Mouse (Mus musculus): ENCODE measurements around the gene Ndufb7. TPM values are rescaled to one million over a fixed set of nuclear protein-coding genes. Genes with fewer than 3 reads are reported as not detected.
"Not testable (repeated sequence)": the region's sequence is repeated elsewhere in the genome, so short reads cannot be mapped to it uniquely, and the experiment has no call there.

Ndufb7 gene
- polyA plus RNA-seq, 1 experiment = 134 TPM

GRCm38 (mm10) chr8:83584771-83585170, 18.3 kb downstream of the Ndufb7 start:
- TF ChIP-seq POLR2A (IDR thresholded peaks at IDR 0.05; ENCODE audit: borderline replicate concordance, low read depth, low read length) (no peak), CTCF (IDR thresholded peaks at IDR 0.05; ENCODE audit: low read depth, low read length) (no peak)
- peaks cover 9% of the 10 kb centered on the region for H3K4me1 ChIP-seq (ENCODE audit: control insufficient read depth, insufficient read depth, low read length)
- H3K27ac ChIP-seq (ENCODE audit: insufficient read depth, low read depth, low read length) = no peak overlapping the region
- no peak overlapping the region for H3K4me3 ChIP-seq (ENCODE audit: insufficient read depth, low read length)

GRCm38 (mm10) chr8:83585333-83585732, 18.9 kb downstream of the Ndufb7 start:
- H3K4me1 ChIP-seq (ENCODE audit: control insufficient read depth, insufficient read depth, low read length) = peaks cover 9% of the 10 kb centered on the region
- H3K27ac ChIP-seq (ENCODE audit: insufficient read depth, low read depth, low read length) = no peak overlapping the region
- H3K4me3 ChIP-seq (ENCODE audit: insufficient read depth, low read length) = no peak overlapping the region
- TF ChIP-seq CTCF (IDR thresholded peaks at IDR 0.05; ENCODE audit: low read depth, low read length) = no peak
- no peak for TF ChIP-seq POLR2A (IDR thresholded peaks at IDR 0.05; ENCODE audit: borderline replicate concordance, low read depth, low read length)

- TF ChIP-seq CTCF (IDR thresholded peaks at IDR 0.05; ENCODE audit: low read depth, low read length) = no peak
- no peak for TF ChIP-seq POLR2A (IDR thresholded peaks at IDR 0.05; ENCODE audit: borderline replicate concordance, low read depth, low read length)
- H3K4me3 ChIP-seq (ENCODE audit: insufficient read depth, low read length) = no peak overlapping the region
- peaks cover 6% of the 10 kb centered on the region for H3K4me1 ChIP-seq (ENCODE audit: control insufficient read depth, insufficient read depth, low read length)
- no peak overlapping the region for H3K27ac ChIP-seq (ENCODE audit: insufficient read depth, low read depth, low read length)
These were observed 21.2 kb downstream of the Ndufb7 start for GRCm38 (mm10) chr8:83587644-83588043.

GRCm38 (mm10) chr8:83588886-83589285, 22.4 kb downstream of the Ndufb7 start:
- no peak overlapping the region for H3K27ac ChIP-seq (ENCODE audit: insufficient read depth, low read depth, low read length)
- H3K4me3 ChIP-seq (ENCODE audit: insufficient read depth, low read length) = no peak overlapping the region
- TF ChIP-seq POLR2A (IDR thresholded peaks at IDR 0.05; ENCODE audit: borderline replicate concordance, low read depth, low read length) (no peak), CTCF (IDR thresholded peaks at IDR 0.05; ENCODE audit: low read depth, low read length) (no peak)
- peaks cover 8% of the 10 kb centered on the region for H3K4me1 ChIP-seq (ENCODE audit: control insufficient read depth, insufficient read depth, low read length)

- H3K27ac ChIP-seq (ENCODE audit: insufficient read depth, low read depth, low read length) = no peak overlapping the region
- peaks cover 8% of the 10 kb centered on the region for H3K4me1 ChIP-seq (ENCODE audit: control insufficient read depth, insufficient read depth, low read length)
- H3K4me3 ChIP-seq (ENCODE audit: insufficient read depth, low read length) = no peak overlapping the region
- TF ChIP-seq CTCF (IDR thresholded peaks at IDR 0.05; ENCODE audit: low read depth, low read length) (no peak), POLR2A (IDR thresholded peaks at IDR 0.05; ENCODE audit: borderline replicate concordance, low read depth, low read length) (no peak)
These were observed 24.1 kb downstream of the Ndufb7 start for GRCm38 (mm10) chr8:83590488-83591023.

GRCm38 (mm10) chr8:83592682-83593081, 26.2 kb downstream of the Ndufb7 start:
- H3K4me1 ChIP-seq (ENCODE audit: control insufficient read depth, insufficient read depth, low read length) = peaks cover 8% of the 10 kb centered on the region
- 0 out of 2 replicates have a peak overlapping the region, but pooled peaks have one; percentile 1 for H3K4me3 ChIP-seq (ENCODE audit: insufficient read depth, low read length)
- no peak for TF ChIP-seq POLR2A (IDR thresholded peaks at IDR 0.05; ENCODE audit: borderline replicate concordance, low read depth, low read length)
- TF ChIP-seq CTCF (IDR thresholded peaks at IDR 0.05; ENCODE audit: low read depth, low read length) = no peak
- H3K27ac ChIP-seq (ENCODE audit: insufficient read depth, low read depth, low read length) = no peak overlapping the region

- no peak for TF ChIP-seq POLR2A (IDR thresholded peaks at IDR 0.05; ENCODE audit: borderline replicate concordance, low read depth, low read length)
- TF ChIP-seq CTCF (IDR thresholded peaks at IDR 0.05; ENCODE audit: low read depth, low read length) = no peak
- peak overlapping the region; percentile 94 for H3K4me3 ChIP-seq (ENCODE audit: insufficient read depth, low read length)
- H3K4me1 ChIP-seq (ENCODE audit: control insufficient read depth, insufficient read depth, low read length) = peaks cover 8% of the 10 kb centered on the region
- H3K27ac ChIP-seq (ENCODE audit: insufficient read depth, low read depth, low read length) = peak overlapping the region; percentile 70
These were observed 27.1 kb downstream of the Ndufb7 start for GRCm38 (mm10) chr8:83593325-83594166.

GRCm38 (mm10) chr8:83594167-83595049, 27.9 kb downstream of the Ndufb7 start:
- Histone ChIP-seq H3K4me3 (ENCODE audit: insufficient read depth, low read length) (peak overlapping the region; percentile 94), H3K4me1 (ENCODE audit: control insufficient read depth, insufficient read depth, low read length) (peaks cover 8% of the 10 kb centered on the region), H3K27ac (ENCODE audit: insufficient read depth, low read depth, low read length) (peak overlapping the region; percentile 70)
- no peak for TF ChIP-seq CTCF (IDR thresholded peaks at IDR 0.05; ENCODE audit: low read depth, low read length)
- TF ChIP-seq POLR2A (IDR thresholded peaks at IDR 0.05; ENCODE audit: borderline replicate concordance, low read depth, low read length) = no peak

GRCm38 (mm10) chr8:83595050-83595345, 28.5 kb downstream of the Ndufb7 start:
- peak overlapping the region; percentile 57 for H3K4me3 ChIP-seq (ENCODE audit: insufficient read depth, low read length)
- H3K4me1 ChIP-seq (ENCODE audit: control insufficient read depth, insufficient read depth, low read length) = not testable (repeated sequence)
- peak overlapping the region; percentile 58 for H3K27ac ChIP-seq (ENCODE audit: insufficient read depth, low read depth, low read length)

GRCm38 (mm10) chr8:83596369-83596768, 29.9 kb downstream of the Ndufb7 start:
- no peak overlapping the region for H3K4me3 ChIP-seq (ENCODE audit: insufficient read depth, low read length)
- peak; percentile 31; the same call in 1 of the 2 replicates for TF ChIP-seq CTCF (IDR thresholded peaks at IDR 0.05; ENCODE audit: low read depth, low read length)
- no peak for TF ChIP-seq POLR2A (IDR thresholded peaks at IDR 0.05; ENCODE audit: borderline replicate concordance, low read depth, low read length)
- H3K4me1 ChIP-seq (ENCODE audit: control insufficient read depth, insufficient read depth, low read length) = peaks cover 15% of the 10 kb centered on the region
- no peak overlapping the region for H3K27ac ChIP-seq (ENCODE audit: insufficient read depth, low read depth, low read length)

All from bone marrow macrophage, adult 2 months (primary cell).